Mouse (Mus musculus): Measurements from ENCODE around the gene Nae1.

DNA sequence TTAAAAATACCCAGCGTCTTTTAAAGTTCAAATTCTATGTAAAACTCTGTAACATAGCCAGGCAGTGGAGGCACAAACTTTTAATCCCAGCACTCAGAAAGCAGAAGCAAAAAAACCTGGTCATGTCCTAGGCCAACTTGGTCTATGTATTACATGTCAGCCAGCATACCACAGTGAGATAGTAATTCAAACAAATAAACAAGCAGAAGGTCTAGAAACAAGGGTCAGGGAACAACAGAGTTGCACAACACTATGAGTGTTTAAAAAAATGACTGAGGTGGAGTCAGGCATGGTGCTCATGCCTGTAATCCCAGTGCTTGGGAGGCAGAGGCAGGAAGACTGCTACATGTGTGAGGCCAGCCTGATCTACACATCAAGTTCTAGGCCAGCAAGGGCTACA, 55.3 kb downstream of the Nae1 start:
- TF ChIP-seq POLR2A (IDR thresholded peaks at IDR 0.05; ENCODE audit: low read depth, low read length) (no peak), CTCF (IDR thresholded peaks at IDR 0.05; ENCODE audit: borderline replicate concordance, insufficient read depth, low read length) (no peak)
